Mouse (Mus musculus) inflammation-experienced regulatory T-cells (primary cell): ENCODE measurements around the gene Cd300e. TPM values are rescaled to one million over a fixed set of nuclear protein-coding genes. Genes with fewer than 3 reads are reported as not detected.

ENCODE experiments used
- polyA plus RNA-seq, 2 experiments: library from polyadenylated mRNA; unstranded; fragments of 100-300 nt; shearing (Covaris generic); gene quantifications; one replicate each; pipeline ENCODE4 v1.2.1; 2017

The Cd300e gene
- polyA plus RNA-seq, result 1 to 10 TPM in 1 of 2 experiments, not detected in 1; 3.1 TPM

GRCm38 (mm10) chr11:115062077-115062476 is at the start of gene Cd300e:
Gene Cd300e (minus strand): TSS chr11:115062177.

DNA sequence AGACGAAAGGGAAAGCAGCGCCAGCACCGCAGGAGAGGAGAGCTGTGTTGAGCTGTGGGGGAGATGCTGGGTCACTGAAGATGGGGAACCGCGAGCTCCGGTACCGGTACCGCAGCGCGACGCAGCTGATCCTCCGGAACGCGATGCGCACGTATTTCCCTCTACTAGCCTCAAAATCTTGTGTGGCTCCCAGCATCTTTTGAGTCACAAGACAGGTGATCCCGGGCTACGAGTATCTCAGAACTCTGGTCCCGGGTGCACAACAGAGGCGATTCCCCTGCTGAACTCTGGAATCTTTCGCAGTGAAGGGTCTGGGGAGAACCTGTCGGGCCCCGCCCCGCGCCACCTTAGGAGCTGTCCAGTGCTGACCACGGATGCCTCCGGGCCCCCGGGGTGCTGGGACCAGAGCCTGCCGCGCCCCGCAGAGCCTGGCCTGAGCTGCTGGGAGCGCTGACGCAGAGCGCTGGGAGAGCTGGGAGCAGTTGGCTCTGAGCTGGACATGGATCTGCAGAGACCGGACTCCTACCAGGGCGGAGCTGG is 29.5 kb upstream of the Cd300e start, which contains the start of gene Rab37:
Gene Rab37, plus strand, starts transcription at position 70 of the 540 bp plus-strand sequence.

GRCm38 (mm10) chr11:115048259-115048658 is 13.7 kb downstream of the Cd300e start, which contains the start of gene Cd300ld3:
Gene Cd300ld3 (minus strand): TSS chr11:115048409.

GRCm38 (mm10) chr11:115037669-115038068 is 24.3 kb downstream of the Cd300e start, which contains the start of gene Cd300ld5:
Gene Cd300ld5 (minus strand): TSS chr11:115037769.

GRCm38 (mm10) chr11:115026912-115027311 is 35.1 kb downstream of the Cd300e start, which contains the start of gene Cd300ld4:
Gene Cd300ld4 (minus strand): TSS chr11:115027012.

DNA sequence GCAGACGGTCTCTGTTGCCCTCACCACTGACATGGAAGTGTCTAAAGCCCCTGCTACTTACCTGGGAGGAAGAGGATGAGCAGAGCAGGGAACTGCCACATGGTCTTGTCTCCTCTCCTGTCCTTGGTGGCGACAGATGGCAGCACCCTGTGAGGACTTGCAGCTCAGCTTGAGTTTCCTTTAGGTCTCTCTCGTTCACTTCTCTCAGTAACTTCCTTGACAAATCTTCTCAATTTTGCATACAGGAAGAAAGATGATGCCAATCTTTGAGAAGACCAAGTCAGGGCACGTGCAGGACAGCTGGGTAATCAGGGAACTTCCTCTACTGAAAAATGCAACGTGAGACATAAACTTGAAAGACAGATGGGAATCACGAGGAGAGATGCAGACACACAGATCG is 45.9 kb downstream of the Cd300e start, which contains the start of gene Cd300ld2:
Gene Cd300ld2, minus strand, starts transcription at position 101 of the 400 bp plus-strand sequence.

Other genes starting within 250 kb of the Cd300e start
- 1 to 10 TPM in 1 of 2 experiments, under 1 TPM in 1; 0.68 to 1.9 TPM for gene Gprc5c, start 211.0 kb downstream of the Cd300e start, polyA plus RNA-seq
- gene Cd300a, start 172.1 kb downstream of the Cd300e start, polyA plus RNA-seq, result 1 to 10 TPM in 1 of 2 experiments, under 1 TPM in 1; 0.05 to 2.3 TPM
- gene Cd300lb, start 127.8 kb downstream of the Cd300e start, polyA plus RNA-seq, result under 1 TPM in 1 of 2 experiments, not detected in 1; 0.13 TPM
- gene Cd300c, start 93.0 kb downstream of the Cd300e start, polyA plus RNA-seq, result under 1 TPM in 1 of 2 experiments, not detected in 1; 0.61 TPM
- gene Cd300ld, start 72.3 kb downstream of the Cd300e start, polyA plus RNA-seq, result under 1 TPM in 1 of 2 experiments, not detected in 1; 0.17 TPM
- under 1 TPM in 1 of 2 experiments, not detected in 1; 0.92 TPM for gene Cd300c2, start 60.3 kb downstream of the Cd300e start, polyA plus RNA-seq
- gene Cd300ld2, start 46.0 kb downstream of the Cd300e start, polyA plus RNA-seq, result not detected
- not detected for gene Cd300ld4, start 35.2 kb downstream of the Cd300e start, polyA plus RNA-seq
- not detected for gene Cd300ld5, start 24.4 kb downstream of the Cd300e start, polyA plus RNA-seq
- gene Cd300ld3, start 13.8 kb downstream of the Cd300e start, polyA plus RNA-seq, result not detected
- gene Rab37, start 29.3 kb upstream of the Cd300e start, polyA plus RNA-seq, result 100 to 1,000 TPM; 154 to 188 TPM
- gene Cd300lf, start 71.8 kb upstream of the Cd300e start, polyA plus RNA-seq, result under 1 TPM; 0.39 to 0.98 TPM
- gene Slc9a3r1, start 101.2 kb upstream of the Cd300e start, polyA plus RNA-seq, result 100 to 1,000 TPM; 433 to 435 TPM
- 10 to 100 TPM; 15.3 to 15.4 TPM for gene Tmem104, start 125.3 kb upstream of the Cd300e start, polyA plus RNA-seq
- 10 to 100 TPM; 14.0 to 15.7 TPM for gene Nat9, start 125.7 kb upstream of the Cd300e start, polyA plus RNA-seq
- under 1 TPM in 1 of 2 experiments, not detected in 1; 0.04 TPM for gene Grin2c, start 205.1 kb upstream of the Cd300e start, polyA plus RNA-seq
- gene Fdxr, start 214.9 kb upstream of the Cd300e start, polyA plus RNA-seq, result 10 to 100 TPM; 25.0 to 35.0 TPM
- gene Fads6, start 235.5 kb upstream of the Cd300e start, polyA plus RNA-seq, result 1 to 10 TPM in 1 of 2 experiments, under 1 TPM in 1; 0.87 to 1.1 TPM
- gene Otop2, start 245.0 kb upstream of the Cd300e start, polyA plus RNA-seq, result not detected